Mouse (Mus musculus): ENCODE measurements around the gene Medag.

- TF ChIP-seq POLR2A (IDR thresholded peaks at IDR 0.05; ENCODE audit: insufficient read length, low read depth): no peak
- no peak for TF ChIP-seq TCF12 (IDR thresholded peaks at IDR 0.05; ENCODE audit: insufficient read depth, poor library complexity, severe bottlenecking)
- no peak for TF ChIP-seq POLR2AphosphoS2 (IDR thresholded peaks at IDR 0.05; ENCODE audit: insufficient read length, low read depth)
These were observed 32.3 kb upstream of the Medag start for GRCm38 (mm10) chr5:149379131-149379784.

Data from myocyte (in vitro differentiated cells).